Comparison of ENCODE assay signal across 13 mouse cellular contexts in genomic region chr19:29255327-29256027, GRCm38 (mm10). TPM values are rescaled to one million over a fixed set of nuclear protein-coding genes. Genes with fewer than 3 reads are reported as not detected.
DNase-seq lines count a peak whose midpoint lies in the region; ATAC-seq lines count a peak whose summit lies in the region.
"Had no signal": no experiment of that assay in that cellular context is flagged by ENCODE, and none has a peak within 500 bp of the region (broad histone marks: within the 10 kb centered on the region; RNA-seq: fewer than 3 reads in every experiment).

No protein-coding gene starts in this region.

- no peaks in the 10 kb centered on the region for H3K27me3 ChIP-seq in forebrain, embryonic 13.5 days
- no peaks in the 10 kb centered on the region for H3K27me3 ChIP-seq in midbrain, embryonic 12.5 days
- H3K27me3 ChIP-seq: heart, embryonic 13.5 days had no signal

- peaks cover 41% of the 10 kb centered on the region for H3K4me1 ChIP-seq in forebrain, embryonic 13.5 days
- H3K4me1 ChIP-seq in midbrain, embryonic 12.5 days = peaks cover 34% of the 10 kb centered on the region

- no peak overlapping the region for H3K4me3 ChIP-seq in forebrain, embryonic 13.5 days
- no peak overlapping the region for H3K4me3 ChIP-seq in midbrain, embryonic 12.5 days
- H3K4me3 ChIP-seq: heart, embryonic 13.5 days had no signal

- H3K36me3 ChIP-seq in forebrain, embryonic 13.5 days (ENCODE audit: poor library complexity, severe bottlenecking) = no peaks in the 10 kb centered on the region
- H3K36me3 ChIP-seq in midbrain, embryonic 12.5 days = no peaks in the 10 kb centered on the region
- H3K36me3 ChIP-seq: heart, embryonic 13.5 days had no signal

- H3K9ac ChIP-seq in forebrain, embryonic 13.5 days = no peak overlapping the region
- no peak overlapping the region for H3K9ac ChIP-seq in midbrain, embryonic 12.5 days (replicated peaks)
- H3K9ac ChIP-seq: heart, embryonic 13.5 days had no signal

- no peak for ATAC-seq in forebrain, embryonic 13.5 days
- no peak for ATAC-seq in midbrain, embryonic 12.5 days (ENCODE audit: low FRiP score, low read depth)
- no peak for ATAC-seq in inflammation-experienced regulatory T-cells, adult 6 months
- ATAC-seq: CD4-positive, CD25-positive, alpha-beta regulatory T cell, adult 4 months had no signal

- DNase-seq in layer of hippocampus, adult 11-12 months (ENCODE audit: low spot score) = peak; percentile 20
- no peak for DNase-seq in layer of hippocampus, postnatal 10 days (ENCODE audit: low spot score in 2 of 2)
- peak; percentile 42 for DNase-seq in NIH3T3 (ENCODE audit: low read depth)
- DNase-seq in thymus, postnatal 10 days (ENCODE audit: low spot score in 2 of 2) = no peak
- DNase-seq in urinary bladder, postnatal 14 days (ENCODE audit: low spot score) = no peak
- DNase-seq: cerebellum, postnatal 36 days; kidney, adult 11 months; right cerebral cortex, adult 18-20 months had no signal

- peak overlapping the region; percentile 83 for H3K4me2 ChIP-seq in forebrain, embryonic 13.5 days
- H3K4me2 ChIP-seq in midbrain, embryonic 12.5 days (replicated peaks) = peak overlapping the region; percentile 71

- peak overlapping the region; percentile 60 for H3K27ac ChIP-seq in forebrain, embryonic 13.5 days
- H3K27ac ChIP-seq in midbrain, embryonic 12.5 days (replicated peaks) = peak overlapping the region; percentile 58
- H3K27ac ChIP-seq: heart, embryonic 13.5 days had no signal

- WGBS in forebrain, embryonic 13.5 days = 80% methylated on average over 7 of the region's 7 CpGs
- 84% methylated on average over 7 of the region's 7 CpGs for WGBS in midbrain, embryonic 12.5 days

- H3K9me3 ChIP-seq in forebrain, embryonic 13.5 days (replicated peaks) = no peaks in the 10 kb centered on the region
- no peaks in the 10 kb centered on the region for H3K9me3 ChIP-seq in midbrain, embryonic 12.5 days
- H3K9me3 ChIP-seq: heart, embryonic 13.5 days had no signal

RNA-seq across cellular contexts. Expression of gene Jak2, which starts 3.8 kb away (rescaled TPM):
- total RNA-seq in layer of hippocampus, postnatal 10 days (2021) = 10 to 100 TPM; 31.9 to 32.1 TPM
- polyA plus RNA-seq in forebrain, embryonic 13.5 days (2015; fragmentation: Nextera tagmentation; extraction: Ambion mirVana) = 10.1 and 10.7 TPM in 2 replicates
- 16.6 and 18.7 TPM in 2 replicates for polyA plus RNA-seq in midbrain, embryonic 12.5 days (2016; fragmentation: Nextera tagmentation; extraction: Ambion mirVana)
- polyA plus RNA-seq in inflammation-experienced regulatory T-cells, adult 6 months (2017; shearing (Covaris generic)) = 10 to 100 TPM; 21.2 to 26.9 (median 23.4) TPM

Comparison
In these comparisons a context has a peak if more than half of its experiments do, and no peak if none do; other contexts are left out.
1. DNase-seq: peak in layer of hippocampus, adult 11-12 months (single experiment) and NIH3T3 (single experiment); none in layer of hippocampus, postnatal 10 days (0 of 2), thymus, postnatal 10 days (0 of 2) and urinary bladder, postnatal 14 days (single experiment).